Mouse (Mus musculus) MEL (cell line): ENCODE measurements around the gene Rsph1. TPM values are rescaled to one million over a fixed set of nuclear protein-coding genes. Genes with fewer than 3 reads are reported as not detected.
A peak's percentile ranks its signal among the peaks of the same experiment; 100 is the strongest.
"Not testable (repeated sequence)": the region's sequence is repeated elsewhere in the genome, so short reads cannot be mapped to it uniquely, and the experiment has no call there.

ENCODE experiments used
- DNase-seq: peaks from one replicate; pipeline ENCODE4 v3.0.0; 2011; ENCODE audit warnings: low read depth, low spot score
- H3K27ac ChIP-seq: 2 replicates; pipeline ENCODE4 v1.5.1; 2012; ENCODE audit warnings: low read depth, mild to moderate bottlenecking, control low read depth, low read length, moderate library complexity; ENCODE audit not compliant: control insufficient read depth
- H3K27me3 ChIP-seq, 2 experiments: fragments of 150-350 bp in 1 of 2; sonication (generic) in 1 of 2; 2 replicates each; pipeline ENCODE4 v1.6.1; 2012; ENCODE audit warnings: low read length in 2 of 2, mild to moderate bottlenecking in 2 of 2, improper control_type of control experiment in 1 of 2, moderate library complexity in 1 of 2; ENCODE audit not compliant: insufficient read depth in 2 of 2, control insufficient read depth in 1 of 2
- H3K36me3 ChIP-seq, 2 experiments: 2 replicates each; pipeline ENCODE4 v1.6.1; 2012 to 2014; ENCODE audit warnings: low read length in 2 of 2, improper control_type of control experiment in 1 of 2, inconsistent platforms in 1 of 2, mild to moderate bottlenecking in 1 of 2; ENCODE audit not compliant: insufficient read depth in 2 of 2, control insufficient read depth in 1 of 2
- H3K4me1 ChIP-seq, 2 experiments: fragments of 150-350 bp in 1 of 2; sonication (generic) in 1 of 2; 2 replicates each; pipeline ENCODE4 v1.6.1; 2012; ENCODE audit warnings: low read length in 2 of 2, improper control_type of control experiment in 1 of 2, mild to moderate bottlenecking in 1 of 2; ENCODE audit not compliant: insufficient read depth in 2 of 2, control insufficient read depth in 1 of 2
- H3K4me3 ChIP-seq, 2 experiments: fragments of 150-350 bp in 1 of 2; sonication (generic) in 1 of 2; 2 replicates each; pipeline ENCODE4 v1.5.1; 2012; ENCODE audit warnings: low read depth in 2 of 2, low read length in 2 of 2, mild to moderate bottlenecking in 2 of 2, moderate library complexity in 2 of 2, control low read depth in 1 of 2, improper control_type of control experiment in 1 of 2; ENCODE audit not compliant: control insufficient read depth in 1 of 2, insufficient read depth in 1 of 2
- H3K79me2 ChIP-seq: 2 replicates; pipeline ENCODE4 v1.6.1; 2012; ENCODE audit warnings: mild to moderate bottlenecking, low read length, moderate library complexity; ENCODE audit not compliant: control insufficient read depth, poor library complexity, insufficient read depth
- H3K9ac ChIP-seq: 2 replicates; pipeline ENCODE4 v1.6.1; 2012; ENCODE audit warnings: low read depth, mild to moderate bottlenecking, control low read depth, low read length, moderate library complexity; ENCODE audit not compliant: control insufficient read depth, poor library complexity, severe bottlenecking
- H3K9me3 ChIP-seq: fragments of 150-350 bp; sonication (generic); replicated peaks from 2 replicates; pipeline ENCODE4 v1.6.1; 2012; ENCODE audit warnings: mild to moderate bottlenecking, low read length, improper control_type of control experiment, moderate library complexity; ENCODE audit not compliant: insufficient read depth
- CTCF ChIP-seq, 3 experiments: IDR thresholded peaks in 2 of 3; conservative IDR thresholded peaks in 1 of 3; 2 replicates each; pipeline ENCODE4 v1.5.1; 2011 to 2012; ENCODE audit warnings: low read length in 3 of 3, low read depth in 2 of 3, mild to moderate bottlenecking in 2 of 3, improper control_type of control experiment in 1 of 3, inconsistent platforms in 1 of 3, mixed read lengths in 1 of 3, moderate library complexity in 1 of 3; ENCODE audit not compliant: control insufficient read depth in 1 of 3, insufficient read depth in 1 of 3, poor library complexity in 1 of 3, severe bottlenecking in 1 of 3
- ETS1 ChIP-seq: IDR thresholded peaks from 2 replicates; pipeline ENCODE4 v1.6.1; 2012; ENCODE audit warnings: low read depth, mild to moderate bottlenecking, inconsistent platforms, low read length, improper control_type of control experiment, moderate library complexity
- GATA1 ChIP-seq: IDR thresholded peaks from 2 replicates; pipeline ENCODE4 v1.6.1; 2011; ENCODE audit warnings: low read depth, low read length, improper control_type of control experiment
- MAX ChIP-seq: IDR thresholded peaks from 2 replicates; pipeline ENCODE4 v1.6.1; 2011; ENCODE audit warnings: low read length, improper control_type of control experiment
- MEF2A ChIP-seq: IDR thresholded peaks from 2 replicates; pipeline ENCODE4 v1.6.1; 2014; ENCODE audit warnings: low read depth, mild to moderate bottlenecking, inconsistent platforms, low read length, improper control_type of control experiment; ENCODE audit not compliant: poor library complexity, insufficient replicate concordance, severe bottlenecking; ENCODE audit errors: extremely low read depth
- TCF12 ChIP-seq: IDR thresholded peaks from 2 replicates; pipeline ENCODE4 v1.6.1; 2014; ENCODE audit warnings: low read depth, mild to moderate bottlenecking, inconsistent platforms, low read length, improper control_type of control experiment, moderate library complexity
- ZC3H11A ChIP-seq: IDR thresholded peaks from 2 replicates; pipeline ENCODE4 v1.6.1; 2012; ENCODE audit warnings: low read depth, mild to moderate bottlenecking, inconsistent platforms, low read length, improper control_type of control experiment
- polyA plus RNA-seq, 2 experiments: library from polyadenylated mRNA; stranded (reverse) in 1 of 2; unstranded in 1 of 2; fragments of >175 nt in 1 of 2; fragments of >200 nt in 1 of 2; gene quantifications; 2 replicates each; pipeline versions ENCODE4 v1.2.1 to v1.2.4; 2012; ENCODE audit warnings: low replicate concordance in 2 of 2, low read depth in 1 of 2; ENCODE audit not compliant: insufficient read length in 2 of 2, insufficient read depth in 1 of 2, missing spikeins in 1 of 2
- total RNA-seq: library from RNA; depleted of rRNA; stranded (reverse); fragments of 300-350 nt; gene quantifications from 2 replicates; pipeline ENCODE4 v1.2.3, GENCODE M21; 2012

Gene Rsph1
- total and polyA plus RNA-seq, 3 experiments: 1.3 to 3.6 TPM; not detected in 1

DNA sequence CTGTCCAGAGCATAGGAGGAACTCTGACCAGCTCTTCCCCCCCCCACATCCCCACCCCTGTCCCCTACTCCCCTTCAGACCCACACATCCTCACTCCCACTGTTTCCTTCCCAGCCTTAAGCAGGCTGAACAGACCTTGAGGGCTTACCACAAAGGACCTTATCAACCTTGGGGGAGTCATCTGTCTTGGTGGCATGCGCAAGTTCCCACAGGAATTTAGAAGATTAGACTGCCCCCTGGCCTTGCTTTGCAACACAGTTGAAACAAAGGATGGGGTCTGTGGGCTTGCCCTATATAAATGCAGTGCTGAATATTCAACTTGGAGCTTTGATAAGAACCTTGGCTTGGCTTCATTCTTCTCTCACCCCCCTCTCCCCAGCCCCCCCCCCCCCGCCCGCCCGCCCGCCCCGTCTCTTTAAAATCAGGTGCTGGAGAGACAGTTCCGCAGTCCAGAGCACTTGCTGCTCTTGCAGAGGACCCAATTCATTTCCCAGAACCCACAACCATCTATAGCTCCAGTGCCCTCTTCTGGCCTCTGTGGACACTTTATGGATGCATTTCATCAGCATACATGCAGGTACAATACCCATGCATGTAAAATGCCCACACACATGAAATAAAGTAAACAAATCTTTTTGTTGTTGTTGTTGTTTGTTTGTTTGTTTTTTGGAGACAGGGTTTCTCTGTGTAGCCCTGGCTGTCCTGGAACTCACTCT, 5.9 kb downstream of the Rsph1 start:
- no peaks in the 10 kb centered on the region for H3K9me3 ChIP-seq
- no peak for DNase-seq
- H3K36me3 ChIP-seq: peaks cover 0 to 4% of the 10 kb centered on the region in 2 experiments; a peak in 2 of 4 replicates
- TF ChIP-seq CTCF (IDR thresholded peaks at IDR 0.05 in 2 of 3, conservative IDR thresholded peaks at IDR 0.05 in 1 of 3; ENCODE audit: control insufficient read depth in 1 of 3, insufficient read depth in 1 of 3, low read depth in 2 of 3, low read length in 3 of 3, poor library complexity in 1 of 3, severe bottlenecking in 1 of 3) (peak in 1 of 3 experiments; percentile 11; a peak in 1 of 6 replicates), ZC3H11A (no peak)
- TF ChIP-seq, all 39 proteins: peak for 1
- H3K9ac ChIP-seq: no peak overlapping the region
- peaks cover 2 to 19% of the 10 kb centered on the region in 2 experiments; a peak in 3 of 4 replicates for H3K4me1 ChIP-seq
- H3K4me3 ChIP-seq: no peak overlapping the region
- no peak overlapping the region for H3K27ac ChIP-seq
- H3K27me3 ChIP-seq: no peaks in the 10 kb centered on the region
- H3K79me2 ChIP-seq: no peaks in the 10 kb centered on the region

DNA sequence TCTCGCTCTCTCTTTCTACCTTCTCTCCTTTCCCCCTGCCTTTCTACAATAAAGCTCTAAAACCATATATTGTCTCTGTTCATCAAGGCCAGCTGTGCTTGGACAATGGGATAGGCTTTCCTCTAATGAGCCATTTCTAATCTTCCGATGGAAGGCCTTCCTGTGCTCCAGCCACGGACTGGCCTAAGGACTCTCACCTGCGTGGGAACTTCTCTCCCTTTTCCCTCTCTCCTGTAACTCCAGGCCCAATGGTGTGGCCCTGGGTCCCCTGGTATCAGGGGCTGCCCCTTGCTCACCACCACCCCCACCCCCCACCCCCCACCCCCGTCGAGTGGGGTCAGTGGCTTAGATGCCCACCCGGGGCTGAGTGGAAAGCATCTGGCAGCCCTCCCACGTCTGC, 6.4 kb downstream of the Rsph1 start:
- H3K9me3 ChIP-seq: not testable (repeated sequence)
- peaks cover 2 to 15% of the 10 kb centered on the region in 2 experiments; a peak in 3 of 4 replicates for H3K4me1 ChIP-seq

DNA sequence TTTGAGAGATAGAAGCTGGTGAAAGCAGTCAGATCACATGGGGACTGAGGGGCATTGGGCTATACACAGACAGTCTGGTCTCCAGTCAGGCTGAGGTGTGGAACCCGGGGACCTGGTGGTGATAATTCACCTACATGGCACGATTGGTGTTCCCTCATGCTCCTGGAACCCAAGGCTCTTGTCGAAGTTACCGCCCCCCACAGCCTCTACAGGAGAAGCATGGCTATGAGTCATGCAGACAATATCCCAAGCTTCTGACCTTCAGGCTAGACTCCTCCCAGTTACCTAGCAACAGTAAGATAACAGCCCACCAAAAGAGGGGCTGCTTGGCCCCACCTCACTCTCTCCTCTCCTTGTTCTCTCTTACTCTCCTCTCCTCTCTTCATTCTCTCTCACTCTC, 6.9 kb downstream of the Rsph1 start:
- no peaks in the 10 kb centered on the region; a peak in 1 of 4 replicates for H3K36me3 ChIP-seq
- H3K27me3 ChIP-seq: no peaks in the 10 kb centered on the region
- H3K4me1 ChIP-seq: peaks cover 0 to 10% of the 10 kb centered on the region in 2 experiments; a peak in 2 of 4 replicates
- H3K79me2 ChIP-seq: no peaks in the 10 kb centered on the region
- no peak for TF ChIP-seq CTCF (IDR thresholded peaks at IDR 0.05 in 2 of 3, conservative IDR thresholded peaks at IDR 0.05 in 1 of 3; ENCODE audit: control insufficient read depth in 1 of 3, insufficient read depth in 1 of 3, low read depth in 2 of 3, low read length in 3 of 3, poor library complexity in 1 of 3, severe bottlenecking in 1 of 3)
- 0 out of 2 replicates have a peak, but pooled peaks have one; percentile 15 for TF ChIP-seq MAX
- TF ChIP-seq TCF12: no peak
- no peak for TF ChIP-seq MEF2A
- no peak for TF ChIP-seq ETS1
- TF ChIP-seq GATA1: 0 out of 2 replicates have a peak, but pooled peaks have one; percentile 24
- TF ChIP-seq, all 39 proteins: peak for 2
- H3K4me3 ChIP-seq: no peak overlapping the region
- peak; percentile 35 for DNase-seq
- no peak overlapping the region for H3K27ac ChIP-seq
- H3K9ac ChIP-seq: no peak overlapping the region
- H3K9me3 ChIP-seq: no peaks in the 10 kb centered on the region

More for the DNA sequence above, 6.4 kb downstream of the Rsph1 start:
- H3K4me3 ChIP-seq, H3K36me3 ChIP-seq, H3K27me3 ChIP-seq, H3K79me2 ChIP-seq, DNase-seq, H3K9ac ChIP-seq, H3K27ac ChIP-seq: not testable (repeated sequence)
